Mouse (Mus musculus) retina, adult 2 months (tissue): ENCODE data around the gene Hk1.

Experiments
- DNase-seq: peaks from one replicate; pipeline ENCODE4 v3.0.0-alpha.2; 2012; ENCODE audit warnings: low read depth, low spot score

Gene Hk1

GRCm38 (mm10) chr10:62379808-62380207, at the start of gene Hk1:
Gene Hk1 (minus strand): TSS chr10:62379908.
- DNase-seq: no peak

- DNase-seq: no peak
Observed at GRCm38 (mm10) chr10:62425081-62425871, 45.6 kb upstream of the Hk1 start.

GRCm38 (mm10) chr10:62422255-62422654, 42.5 kb upstream of the Hk1 start, which contains the start of gene Hkdc1:
Gene Hkdc1 (minus strand): TSS chr10:62422491.
- DNase-seq: no peak

GRCm38 (mm10) chr10:62421127-62421526, 41.4 kb upstream of the Hk1 start:
- no peak for DNase-seq

- no peak for DNase-seq
Observed at GRCm38 (mm10) chr10:62420399-62420798, 40.7 kb upstream of the Hk1 start.

- no peak for DNase-seq
Observed at GRCm38 (mm10) chr10:62419422-62419821, 39.7 kb upstream of the Hk1 start.

GRCm38 (mm10) chr10:62418831-62419356, 39.2 kb upstream of the Hk1 start:
- DNase-seq: no peak

- no peak for DNase-seq
Observed at GRCm38 (mm10) chr10:62413606-62413982, 33.9 kb upstream of the Hk1 start.

GRCm38 (mm10) chr10:62412906-62413605, 33.3 kb upstream of the Hk1 start:
- no peak for DNase-seq

GRCm38 (mm10) chr10:62411431-62412410, 32.0 kb upstream of the Hk1 start:
- no peak for DNase-seq

- DNase-seq: peak; percentile 57
Observed at GRCm38 (mm10) chr10:62410943-62411342, 31.2 kb upstream of the Hk1 start.

GRCm38 (mm10) chr10:62404901-62405300, 25.2 kb upstream of the Hk1 start:
- no peak for DNase-seq

GRCm38 (mm10) chr10:62401641-62402111, 22.0 kb upstream of the Hk1 start:
- no peak for DNase-seq

GRCm38 (mm10) chr10:62383011-62383410, 3.3 kb upstream of the Hk1 start:
- DNase-seq: no peak

- no peak for DNase-seq
Observed at GRCm38 (mm10) chr10:62380936-62381335, 1.2 kb upstream of the Hk1 start.

GRCm38 (mm10) chr10:62358827-62359226, 20.9 kb downstream of the Hk1 start:
- no peak for DNase-seq

GRCm38 (mm10) chr10:62356105-62356730, 23.5 kb downstream of the Hk1 start:
- no peak for DNase-seq

GRCm38 (mm10) chr10:62345147-62345546, 34.6 kb downstream of the Hk1 start:
- DNase-seq: no peak

- no peak for DNase-seq
Observed at GRCm38 (mm10) chr10:62344004-62344752, 35.5 kb downstream of the Hk1 start.

GRCm38 (mm10) chr10:62342512-62342911, 37.2 kb downstream of the Hk1 start:
- DNase-seq: no peak
